15 mouse cellular contexts compared by ENCODE assay signal in genomic region chr2:152259739-152260138, GRCm38 (mm10).
"Had no signal": no experiment of that assay in that cellular context is flagged by ENCODE, and none has a peak within 500 bp of the region (broad histone marks: within the 10 kb centered on the region; RNA-seq: fewer than 3 reads in every experiment).

No protein-coding gene starts in this region.

- H3K4me1 ChIP-seq: neural tube, embryonic 15.5 days; stomach, embryonic 15.5 days had no signal

- H3K27ac ChIP-seq: neural tube, embryonic 15.5 days; stomach, embryonic 15.5 days; stomach, postnatal 0 days had no signal

- H3K9me3 ChIP-seq: neural tube, embryonic 15.5 days; stomach, embryonic 15.5 days had no signal

- H3K9ac ChIP-seq: neural tube, embryonic 15.5 days; stomach, embryonic 15.5 days had no signal

- H3K4me2 ChIP-seq: neural tube, embryonic 15.5 days; stomach, embryonic 15.5 days had no signal

- H3K27me3 ChIP-seq: neural tube, embryonic 15.5 days; stomach, embryonic 15.5 days had no signal

- H3K4me3 ChIP-seq: neural tube, embryonic 15.5 days; stomach, embryonic 15.5 days had no signal

- DNase-seq: retina, postnatal 1 day; right cerebral cortex, adult 18-20 months; right cerebral cortex, postnatal 14 days; right cerebral cortex, postnatal 25 days; right cerebral cortex, postnatal 4 days; spleen, adult 18-20 months; thymus, adult 18-20 months; thymus, adult 2 months; thymus, postnatal 14 days; thymus, postnatal 25 days; thymus, postnatal 36 days; thymus, postnatal 4 days had no signal
